Mouse (Mus musculus) cortical plate, adult 2 months (tissue): ENCODE data around the gene Hes3.

ENCODE experiments used
- CTCF ChIP-seq: fragments of 200-500 bp; IDR thresholded peaks from 2 replicates; pipeline ENCODE4 v1.5.1; 2011; ENCODE audit warnings: mild to moderate bottlenecking, control low read depth, low read length; ENCODE audit not compliant: insufficient read depth; ENCODE audit errors: extremely low read depth
- POLR2A ChIP-seq: fragments of 200-500 bp; IDR thresholded peaks from 2 replicates; pipeline ENCODE4 v1.6.1; 2011; ENCODE audit warnings: mild to moderate bottlenecking, low read length, control low read depth; ENCODE audit not compliant: insufficient read depth; ENCODE audit errors: extremely low read depth

DNA sequence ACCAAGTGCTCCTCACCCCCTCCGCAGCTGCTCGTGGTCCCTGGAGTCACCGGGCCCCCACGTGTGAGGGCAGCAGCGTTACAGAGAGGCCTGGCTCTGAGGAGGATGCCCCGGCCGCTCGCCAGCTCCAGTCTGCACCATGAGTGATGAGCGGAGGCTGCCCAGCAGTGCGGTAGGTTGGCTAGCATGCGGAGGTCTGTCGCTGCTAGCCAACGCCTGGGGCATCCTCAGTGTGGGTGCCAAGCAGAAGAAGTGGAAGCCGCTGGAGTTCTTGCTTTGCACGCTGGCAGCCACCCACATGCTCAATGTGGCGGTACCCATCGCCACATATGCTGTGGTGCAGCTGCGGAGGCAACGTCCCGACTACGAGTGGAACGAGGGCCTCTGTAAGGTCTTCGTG, 12.5 kb downstream of the Hes3 start:
- TF ChIP-seq CTCF (no peak), POLR2A (no peak)
